Mouse (Mus musculus): Measurements from ENCODE around the gene Ahcyl2. TPM values are rescaled to one million over a fixed set of nuclear protein-coding genes. Genes with fewer than 3 reads are reported as not detected.

Ahcyl2 gene
- total RNA-seq, 2 experiments from 2014 or later: 237 to 264 TPM

GRCm38 (mm10) chr6:29956749-29957148 is 188.9 kb downstream of the Ahcyl2 start:
- no peak for TF ChIP-seq CTCF (conservative IDR thresholded peaks at IDR 0.05)
- no peak overlapping the region for H3K27ac ChIP-seq
- no peak for DNase-seq (ENCODE audit: low spot score in 2 of 2)
- no peak overlapping the region for H3K4me3 ChIP-seq

- Histone ChIP-seq H3K4me3 (no peak overlapping the region), H3K27ac (peak overlapping the region; percentile 41; the same call in 1 of the 2 replicates)
- DNase-seq (ENCODE audit: low spot score in 2 of 2): no peak
- TF ChIP-seq CTCF (conservative IDR thresholded peaks at IDR 0.05): no peak
Observed at GRCm38 (mm10) chr6:29958669-29959068, 190.9 kb downstream of the Ahcyl2 start.

- Histone ChIP-seq H3K27ac (peak overlapping the region; percentile 68), H3K4me3 (no peak overlapping the region)
- DNase-seq (ENCODE audit: low spot score in 2 of 2): peak; percentile 16 to 29
- no peak for TF ChIP-seq CTCF (conservative IDR thresholded peaks at IDR 0.05)
Observed at GRCm38 (mm10) chr6:29961081-29961480, 193.3 kb downstream of the Ahcyl2 start.

Other genes with a start within 250 kb of the Ahcyl2 start
- 1 to 10 TPM; 3.8 to 5.1 TPM for gene Irf5, start 241.4 kb upstream of the Ahcyl2 start, total RNA-seq (2021)
- 10 to 100 TPM; 65.7 to 72.7 TPM for gene Tnpo3, start 158.1 kb upstream of the Ahcyl2 start, total RNA-seq (2021)
- gene Tspan33, start 73.8 kb upstream of the Ahcyl2 start, total RNA-seq (2021): 10 to 100 TPM; 31.7 to 34.8 TPM
- 10 to 100 TPM; 16.5 to 18.5 TPM for gene Smo, start 32.5 kb upstream of the Ahcyl2 start, total RNA-seq (2021)
- 10 to 100 TPM; 27.8 to 30.3 TPM for gene Strip2, start 149.0 kb downstream of the Ahcyl2 start, total RNA-seq (2021)